9 mouse cellular contexts compared by ENCODE assay signal in genomic region chr4:85837532-85837965, GRCm38 (mm10).
DNase-seq lines count a peak whose midpoint lies in the region; ATAC-seq lines count a peak whose summit lies in the region.
"Had no signal": no experiment of that assay in that cellular context is flagged by ENCODE, and none has a peak within 500 bp of the region (broad histone marks: within the 10 kb centered on the region; RNA-seq: fewer than 3 reads in every experiment).

No protein-coding gene starts in this region.

- DNase-seq in midbrain, embryonic 14.5 days = peak; percentile 67
- no peak for DNase-seq in midbrain, embryonic 11.5 days (ENCODE audit: low spot score, missing footprints)
- peak; percentile 80 for DNase-seq in cerebellum, adult 9-11 months
- DNase-seq in gastrocnemius, postnatal 14 days = no peak
- DNase-seq: liver, embryonic 13.5 days had no signal

- no peak overlapping the region for H3K4me2 ChIP-seq in midbrain, embryonic 14.5 days (ENCODE audit: low read length)
- H3K4me2 ChIP-seq in midbrain, embryonic 11.5 days = no peak overlapping the region
- H3K4me2 ChIP-seq in forebrain, embryonic 16.5 days (ENCODE audit: low read length) = no peak overlapping the region
- no peak overlapping the region for H3K4me2 ChIP-seq in neural tube, embryonic 15.5 days
- no peak overlapping the region for H3K4me2 ChIP-seq in kidney, embryonic 15.5 days
- H3K4me2 ChIP-seq: liver, embryonic 13.5 days had no signal

- H3K27me3 ChIP-seq in midbrain, embryonic 14.5 days (ENCODE audit: control insufficient read depth, insufficient read depth, low read length) = no peaks in the 10 kb centered on the region
- H3K27me3 ChIP-seq in midbrain, embryonic 11.5 days (ENCODE audit: control insufficient read depth, insufficient read depth, low read length) = no peaks in the 10 kb centered on the region
- no peaks in the 10 kb centered on the region for H3K27me3 ChIP-seq in forebrain, embryonic 16.5 days (replicated peaks; ENCODE audit: control insufficient read depth, insufficient read depth, low read length)
- no peaks in the 10 kb centered on the region for H3K27me3 ChIP-seq in neural tube, embryonic 15.5 days (replicated peaks)
- no peaks in the 10 kb centered on the region for H3K27me3 ChIP-seq in kidney, embryonic 15.5 days
- H3K27me3 ChIP-seq: liver, embryonic 13.5 days had no signal

- WGBS in midbrain, embryonic 14.5 days = 56% methylated on average over 5 of the region's 5 CpGs
- WGBS in midbrain, embryonic 11.5 days = 78% methylated on average over 5 of the region's 5 CpGs
- 19% methylated on average over 5 of the region's 5 CpGs for WGBS in forebrain, embryonic 16.5 days
- WGBS in neural tube, embryonic 15.5 days = 39% methylated on average over 5 of the region's 5 CpGs
- WGBS in kidney, embryonic 15.5 days = 48% methylated on average over 5 of the region's 5 CpGs

- peak; percentile 50; the same call in 1 of the 2 replicates for ATAC-seq in midbrain, embryonic 14.5 days (ENCODE audit: low FRiP score, low TSS enrichment)
- no peak for ATAC-seq in midbrain, embryonic 11.5 days (ENCODE audit: low FRiP score)
- ATAC-seq in forebrain, embryonic 16.5 days = peak; percentile 84
- peak; percentile 85 for ATAC-seq in neural tube, embryonic 15.5 days (ENCODE audit: low FRiP score)
- no peak for ATAC-seq in kidney, embryonic 15.5 days (replicated peaks; ENCODE audit: low FRiP score)

- H3K27ac ChIP-seq in midbrain, embryonic 14.5 days (replicated peaks; ENCODE audit: low read depth, low read length) = peak overlapping the region; percentile 37; the same call in 1 of the 2 replicates
- H3K27ac ChIP-seq in midbrain, embryonic 11.5 days (ENCODE audit: low read depth, low read length) = no peak overlapping the region
- H3K27ac ChIP-seq in forebrain, embryonic 16.5 days (ENCODE audit: low read length) = 0 out of 2 replicates have a peak overlapping the region, but pooled peaks have one; percentile 1
- H3K27ac ChIP-seq in neural tube, embryonic 15.5 days (replicated peaks) = peak overlapping the region; percentile 58; the same call in 1 of the 2 replicates
- no peak overlapping the region for H3K27ac ChIP-seq in kidney, embryonic 15.5 days
- H3K27ac ChIP-seq: kidney, postnatal 0 days; liver, embryonic 13.5 days had no signal

- intact Hi-C loops in gastrocnemius, postnatal 14 days (cut with DNase I; ENCODE audit: low total_unique reads) = loop anchor here (5.0 kb wide), 1 partner anchor 185 kb away; no protein-coding TSS in a partner anchor

- H3K9ac ChIP-seq in midbrain, embryonic 14.5 days (replicated peaks; ENCODE audit: low read length) = no peak overlapping the region
- H3K9ac ChIP-seq in midbrain, embryonic 11.5 days (ENCODE audit: low read length) = no peak overlapping the region
- no peak overlapping the region for H3K9ac ChIP-seq in forebrain, embryonic 16.5 days (replicated peaks; ENCODE audit: low read depth, low read length)
- no peak overlapping the region for H3K9ac ChIP-seq in neural tube, embryonic 15.5 days (replicated peaks)
- H3K9ac ChIP-seq in kidney, embryonic 15.5 days = no peak overlapping the region
- H3K9ac ChIP-seq: liver, embryonic 13.5 days had no signal

- no peak overlapping the region for H3K4me3 ChIP-seq in midbrain, embryonic 14.5 days (replicated peaks; ENCODE audit: low read depth, low read length)
- H3K4me3 ChIP-seq in midbrain, embryonic 11.5 days (ENCODE audit: low read depth, low read length) = no peak overlapping the region
- no peak overlapping the region for H3K4me3 ChIP-seq in forebrain, embryonic 16.5 days (replicated peaks; ENCODE audit: low read length)
- H3K4me3 ChIP-seq in neural tube, embryonic 15.5 days (replicated peaks) = no peak overlapping the region
- no peak overlapping the region for H3K4me3 ChIP-seq in kidney, embryonic 15.5 days (replicated peaks)
- H3K4me3 ChIP-seq: liver, embryonic 13.5 days had no signal

- H3K4me1 ChIP-seq in midbrain, embryonic 14.5 days (ENCODE audit: control insufficient read depth, insufficient read depth, low read length) = peaks cover 3% of the 10 kb centered on the region; the same call in 1 of the 2 replicates
- H3K4me1 ChIP-seq in midbrain, embryonic 11.5 days (ENCODE audit: control insufficient read depth, insufficient read depth, low read length) = no peaks in the 10 kb centered on the region
- peaks cover 16% of the 10 kb centered on the region for H3K4me1 ChIP-seq in forebrain, embryonic 16.5 days (replicated peaks; ENCODE audit: control insufficient read depth, insufficient read depth, low read length)
- peaks cover 16% of the 10 kb centered on the region for H3K4me1 ChIP-seq in neural tube, embryonic 15.5 days
- H3K4me1 ChIP-seq in kidney, embryonic 15.5 days = peaks cover 4% of the 10 kb centered on the region; the same call in 1 of the 2 replicates
- H3K4me1 ChIP-seq: liver, embryonic 13.5 days had no signal

- no peaks in the 10 kb centered on the region for H3K9me3 ChIP-seq in midbrain, embryonic 14.5 days (ENCODE audit: control insufficient read depth, low read length)
- no peaks in the 10 kb centered on the region for H3K9me3 ChIP-seq in midbrain, embryonic 11.5 days (ENCODE audit: control insufficient read depth, low read length)
- no peaks in the 10 kb centered on the region for H3K9me3 ChIP-seq in forebrain, embryonic 16.5 days (ENCODE audit: control insufficient read depth, low read length)
- no peaks in the 10 kb centered on the region for H3K9me3 ChIP-seq in neural tube, embryonic 15.5 days (replicated peaks)
- H3K9me3 ChIP-seq in kidney, embryonic 15.5 days (replicated peaks) = no peaks in the 10 kb centered on the region
- H3K9me3 ChIP-seq: liver, embryonic 13.5 days had no signal

- no peaks in the 10 kb centered on the region for H3K36me3 ChIP-seq in midbrain, embryonic 14.5 days (ENCODE audit: control insufficient read depth, insufficient read depth, low read length)
- no peaks in the 10 kb centered on the region for H3K36me3 ChIP-seq in midbrain, embryonic 11.5 days (ENCODE audit: control insufficient read depth, insufficient read depth, low read length)
- H3K36me3 ChIP-seq in forebrain, embryonic 16.5 days (ENCODE audit: control insufficient read depth, insufficient read depth) = no peaks in the 10 kb centered on the region
- H3K36me3 ChIP-seq in neural tube, embryonic 15.5 days = no peaks in the 10 kb centered on the region
- no peaks in the 10 kb centered on the region for H3K36me3 ChIP-seq in kidney, embryonic 15.5 days
- H3K36me3 ChIP-seq: liver, embryonic 13.5 days had no signal

Comparison
In these comparisons a context has a peak if more than half of its experiments do, and no peak if none do; other contexts are left out.
1. ATAC-seq: peak in midbrain, embryonic 14.5 days (single experiment), forebrain, embryonic 16.5 days (single experiment) and neural tube, embryonic 15.5 days (single experiment); none in midbrain, embryonic 11.5 days (single experiment) and kidney, embryonic 15.5 days (single experiment).
2. DNase-seq: peak in midbrain, embryonic 14.5 days (single experiment) and cerebellum, adult 9-11 months (single experiment); none in midbrain, embryonic 11.5 days (single experiment) and gastrocnemius, postnatal 14 days (single experiment).
3. H3K27ac ChIP-seq: peak in midbrain, embryonic 14.5 days (single experiment), forebrain, embryonic 16.5 days (single experiment) and neural tube, embryonic 15.5 days (single experiment); none in midbrain, embryonic 11.5 days (single experiment) and kidney, embryonic 15.5 days (single experiment).